Mouse (Mus musculus): ENCODE measurements around the gene Alad. TPM values are rescaled to one million over a fixed set of nuclear protein-coding genes. Genes with fewer than 3 reads are reported as not detected.
A peak's percentile ranks its signal among the peaks of the same experiment; 100 is the strongest.

Alad gene
- total and polyA plus RNA-seq, 2 experiments from 2014 or later = 37.6 to 74.9 TPM

GRCm38 (mm10) chr4:62559797-62560329 is 40.1 kb upstream of the Alad start, which contains the start of gene Rgs3:
TSS of gene Rgs3 (plus strand) at chr4:62559847.
- DNase-seq (no peak), ATAC-seq (no peak)
- Histone ChIP-seq H3K27ac (ENCODE audit: low read depth, low read length) (no peak within 1 kb of the TSS), H3K9ac (no peak within 1 kb of the TSS), H3K27me3 (ENCODE audit: insufficient read depth, low read length) (no peaks in the 10 kb centered on the region), H3K4me1 (ENCODE audit: insufficient read depth) (no peaks in the 10 kb centered on the region; the same call in 1 of the 2 replicates), H3K4me3 (ENCODE audit: low read depth, low read length) (no peak within 1 kb of the TSS), H3K36me3 (ENCODE audit: insufficient read depth) (no peaks in the 10 kb centered on the region), H3K9me3 (ENCODE audit: low read length) (no peaks in the 10 kb centered on the region), H3K4me2 (ENCODE audit: low read depth) (no peak within 1 kb of the TSS)
- TF ChIP-seq CTCF (IDR thresholded peaks at IDR 0.05; ENCODE audit: low read depth) = no peak
- 62% methylated on average over 6 of the region's 6 CpGs for WGBS

GRCm38 (mm10) chr4:62557436-62557835 is 37.7 kb upstream of the Alad start:
- DNase-seq = no peak
- no peak overlapping the region for H3K4me2 ChIP-seq (ENCODE audit: low read depth)
- no peak overlapping the region for H3K4me3 ChIP-seq (ENCODE audit: low read depth, low read length)
- TF ChIP-seq CTCF (IDR thresholded peaks at IDR 0.05; ENCODE audit: low read depth) = no peak
- H3K9ac ChIP-seq = no peak overlapping the region
- H3K27me3 ChIP-seq (ENCODE audit: insufficient read depth, low read length) = no peaks in the 10 kb centered on the region
- H3K4me1 ChIP-seq (ENCODE audit: insufficient read depth) = no peaks in the 10 kb centered on the region; the same call in 1 of the 2 replicates
- WGBS = 33% methylated on average over 3 of the region's 3 CpGs
- H3K9me3 ChIP-seq (ENCODE audit: low read length) = no peaks in the 10 kb centered on the region
- no peaks in the 10 kb centered on the region for H3K36me3 ChIP-seq (ENCODE audit: insufficient read depth)
- H3K27ac ChIP-seq (ENCODE audit: low read depth, low read length) = no peak overlapping the region
- peak; percentile 26; the same call in 1 of the 2 replicates for ATAC-seq

GRCm38 (mm10) chr4:62551966-62552365 is 32.2 kb upstream of the Alad start:
- no peak for DNase-seq
- Histone ChIP-seq H3K36me3 (ENCODE audit: insufficient read depth) (no peaks in the 10 kb centered on the region), H3K4me1 (ENCODE audit: insufficient read depth) (no peaks in the 10 kb centered on the region), H3K9ac (no peak overlapping the region), H3K27ac (ENCODE audit: low read depth, low read length) (no peak overlapping the region), H3K9me3 (ENCODE audit: low read length) (no peaks in the 10 kb centered on the region), H3K4me2 (ENCODE audit: low read depth) (no peak overlapping the region), H3K27me3 (ENCODE audit: insufficient read depth, low read length) (no peaks in the 10 kb centered on the region), H3K4me3 (ENCODE audit: low read depth, low read length) (no peak overlapping the region)
- 89% methylated on average over 7 of the region's 7 CpGs for WGBS
- no peak for TF ChIP-seq CTCF (IDR thresholded peaks at IDR 0.05; ENCODE audit: low read depth)
- no peak for ATAC-seq

- Histone ChIP-seq H3K27me3 (ENCODE audit: insufficient read depth, low read length) (no peaks in the 10 kb centered on the region), H3K4me2 (ENCODE audit: low read depth) (no peak overlapping the region), H3K36me3 (ENCODE audit: insufficient read depth) (no peaks in the 10 kb centered on the region), H3K9ac (no peak overlapping the region), H3K9me3 (ENCODE audit: low read length) (0 out of 2 replicates have a peak, but pooled peaks cover 5% of the 10 kb centered on the region), H3K4me3 (ENCODE audit: low read depth, low read length) (no peak overlapping the region), H3K4me1 (ENCODE audit: insufficient read depth) (no peaks in the 10 kb centered on the region), H3K27ac (ENCODE audit: low read depth, low read length) (no peak overlapping the region)
- DNase-seq (no peak), ATAC-seq (no peak)
- no peak for TF ChIP-seq CTCF (IDR thresholded peaks at IDR 0.05; ENCODE audit: low read depth)
Observed at GRCm38 (mm10) chr4:62544801-62545200, 25.1 kb upstream of the Alad start.

GRCm38 (mm10) chr4:62543782-62544181 is 24.1 kb upstream of the Alad start:
- WGBS = 88% methylated on average over 6 of the region's 6 CpGs
- Histone ChIP-seq H3K27ac (ENCODE audit: low read depth, low read length) (no peak overlapping the region), H3K4me3 (ENCODE audit: low read depth, low read length) (no peak overlapping the region), H3K27me3 (ENCODE audit: insufficient read depth, low read length) (no peaks in the 10 kb centered on the region), H3K9me3 (ENCODE audit: low read length) (0 out of 2 replicates have a peak, but pooled peaks cover 5% of the 10 kb centered on the region), H3K36me3 (ENCODE audit: insufficient read depth) (no peaks in the 10 kb centered on the region), H3K9ac (no peak overlapping the region), H3K4me2 (ENCODE audit: low read depth) (no peak overlapping the region), H3K4me1 (ENCODE audit: insufficient read depth) (no peaks in the 10 kb centered on the region)
- no peak for TF ChIP-seq CTCF (IDR thresholded peaks at IDR 0.05; ENCODE audit: low read depth)
- ATAC-seq (no peak), DNase-seq (no peak)

- DNase-seq = peak; percentile 55
- no peak for TF ChIP-seq CTCF (IDR thresholded peaks at IDR 0.05; ENCODE audit: low read depth)
- Histone ChIP-seq H3K9me3 (ENCODE audit: low read length) (0 out of 2 replicates have a peak, but pooled peaks cover 5% of the 10 kb centered on the region), H3K9ac (no peak overlapping the region; the same call in 1 of the 2 replicates), H3K4me1 (ENCODE audit: insufficient read depth) (no peaks in the 10 kb centered on the region), H3K4me2 (ENCODE audit: low read depth) (no peak overlapping the region), H3K4me3 (ENCODE audit: low read depth, low read length) (no peak overlapping the region), H3K27ac (ENCODE audit: low read depth, low read length) (no peak overlapping the region), H3K36me3 (ENCODE audit: insufficient read depth) (no peaks in the 10 kb centered on the region), H3K27me3 (ENCODE audit: insufficient read depth, low read length) (no peaks in the 10 kb centered on the region)
- ATAC-seq = peak; percentile 66
- WGBS = 46% methylated on average over 3 of the region's 3 CpGs
Observed at GRCm38 (mm10) chr4:62541802-62542201, 22.1 kb upstream of the Alad start.

- Histone ChIP-seq H3K9me3 (ENCODE audit: low read length) (no peaks in the 10 kb centered on the region), H3K27ac (ENCODE audit: low read depth, low read length) (no peak overlapping the region), H3K4me1 (ENCODE audit: insufficient read depth) (no peaks in the 10 kb centered on the region), H3K4me2 (ENCODE audit: low read depth) (no peak overlapping the region), H3K9ac (no peak overlapping the region), H3K36me3 (ENCODE audit: insufficient read depth) (no peaks in the 10 kb centered on the region), H3K27me3 (ENCODE audit: insufficient read depth, low read length) (no peaks in the 10 kb centered on the region), H3K4me3 (ENCODE audit: low read depth, low read length) (no peak overlapping the region)
- no peak for ATAC-seq
- no peak for DNase-seq
- no peak for TF ChIP-seq CTCF (IDR thresholded peaks at IDR 0.05; ENCODE audit: low read depth)
- WGBS = 66% methylated on average over 6 of the region's 6 CpGs
Observed at GRCm38 (mm10) chr4:62533729-62534128, 14.0 kb upstream of the Alad start.
